Mouse (Mus musculus): ENCODE results near the gene Slc25a13. TPM values are rescaled to one million over a fixed set of nuclear protein-coding genes. Genes with fewer than 3 reads are reported as not detected.
"Not testable (repeated sequence)": the region's sequence is repeated elsewhere in the genome, so short reads cannot be mapped to it uniquely, and the experiment has no call there.

The Slc25a13 gene
- polyA plus RNA-seq, 1 experiment from 2014 or later = 19.1 TPM

GRCm38 (mm10) chr6:6198056-6198455 is 18.9 kb downstream of the Slc25a13 start:
- not testable (repeated sequence) for H3K4me3 ChIP-seq, H3K36me3 ChIP-seq
- WGBS = 91% methylated on average over 3 of the region's 3 CpGs

GRCm38 (mm10) chr6:6197339-6197738 is 19.6 kb downstream of the Slc25a13 start:
- ATAC-seq (ENCODE audit: low FRiP score) = no peak
- Histone ChIP-seq H3K4me2 (replicated peaks) (no peak overlapping the region), H3K4me3 (no peak overlapping the region), H3K4me1 (no peaks in the 10 kb centered on the region), H3K27me3 (no peaks in the 10 kb centered on the region), H3K27ac (no peak overlapping the region), H3K9me3 (replicated peaks) (no peaks in the 10 kb centered on the region), H3K36me3 (no peaks in the 10 kb centered on the region), H3K9ac (no peak overlapping the region)
- 86% methylated on average over 6 of the region's 6 CpGs for WGBS

More at GRCm38 (mm10) chr6:6198056-6198455, 18.9 kb downstream of the Slc25a13 start:
- ATAC-seq (ENCODE audit: low FRiP score); H3K27me3 ChIP-seq; H3K9ac ChIP-seq; H3K4me2 ChIP-seq (replicated peaks); H3K27ac ChIP-seq; H3K9me3 ChIP-seq (replicated peaks); H3K4me1 ChIP-seq: not testable (repeated sequence)

GRCm38 (mm10) chr6:6196527-6196926 is 20.4 kb downstream of the Slc25a13 start:
- no peaks in the 10 kb centered on the region for H3K27me3 ChIP-seq
- no peak overlapping the region for H3K4me3 ChIP-seq
- no peaks in the 10 kb centered on the region for H3K4me1 ChIP-seq
- H3K4me2 ChIP-seq (replicated peaks) = no peak overlapping the region
- H3K9ac ChIP-seq = no peak overlapping the region
- 82% methylated on average over 4 of the region's 4 CpGs for WGBS
- no peak overlapping the region for H3K27ac ChIP-seq
- H3K9me3 ChIP-seq (replicated peaks) = no peaks in the 10 kb centered on the region
- no peak for ATAC-seq (ENCODE audit: low FRiP score)
- H3K36me3 ChIP-seq = no peaks in the 10 kb centered on the region

- no peak for ATAC-seq (ENCODE audit: low FRiP score)
- 94% methylated on average over 6 of the region's 6 CpGs for WGBS
- Histone ChIP-seq H3K4me3 (no peak overlapping the region), H3K4me1 (no peaks in the 10 kb centered on the region), H3K36me3 (no peaks in the 10 kb centered on the region), H3K9ac (no peak overlapping the region), H3K27me3 (no peaks in the 10 kb centered on the region), H3K4me2 (replicated peaks) (no peak overlapping the region), H3K27ac (no peak overlapping the region), H3K9me3 (replicated peaks) (no peaks in the 10 kb centered on the region)
Measured at GRCm38 (mm10) chr6:6194831-6195230, 22.1 kb downstream of the Slc25a13 start.

GRCm38 (mm10) chr6:6193906-6194305 is 23.1 kb downstream of the Slc25a13 start:
- Histone ChIP-seq H3K27me3 (no peaks in the 10 kb centered on the region), H3K36me3 (no peaks in the 10 kb centered on the region), H3K9me3 (replicated peaks) (no peaks in the 10 kb centered on the region), H3K9ac (no peak overlapping the region), H3K4me3 (no peak overlapping the region), H3K4me1 (no peaks in the 10 kb centered on the region), H3K4me2 (replicated peaks) (no peak overlapping the region), H3K27ac (no peak overlapping the region)
- ATAC-seq (ENCODE audit: low FRiP score) = no peak
- 92% methylated on average over 13 of the region's 13 CpGs for WGBS

- H3K4me1 ChIP-seq = no peaks in the 10 kb centered on the region
- H3K4me2 ChIP-seq (replicated peaks) = no peak overlapping the region
- H3K36me3 ChIP-seq = no peaks in the 10 kb centered on the region
- no peak for ATAC-seq (ENCODE audit: low FRiP score)
- no peak overlapping the region for H3K27ac ChIP-seq
- no peaks in the 10 kb centered on the region for H3K9me3 ChIP-seq (replicated peaks)
- H3K9ac ChIP-seq = no peak overlapping the region
- no peaks in the 10 kb centered on the region for H3K27me3 ChIP-seq
- WGBS = 81% methylated on average over 7 of the region's 7 CpGs
- H3K4me3 ChIP-seq = no peak overlapping the region
Measured at GRCm38 (mm10) chr6:6192413-6192812, 24.6 kb downstream of the Slc25a13 start.

- no peak overlapping the region for H3K9ac ChIP-seq
- no peak overlapping the region for H3K4me2 ChIP-seq (replicated peaks)
- no peak overlapping the region for H3K27ac ChIP-seq
- no peaks in the 10 kb centered on the region for H3K4me1 ChIP-seq
- no peaks in the 10 kb centered on the region for H3K36me3 ChIP-seq
- no peaks in the 10 kb centered on the region for H3K9me3 ChIP-seq (replicated peaks)
- no peak overlapping the region for H3K4me3 ChIP-seq
- H3K27me3 ChIP-seq = no peaks in the 10 kb centered on the region
- no peak for ATAC-seq (ENCODE audit: low FRiP score)
- 74% methylated on average over 8 of the region's 8 CpGs for WGBS
Measured at GRCm38 (mm10) chr6:6191596-6192337, 25.2 kb downstream of the Slc25a13 start.

- Histone ChIP-seq H3K9me3 (replicated peaks) (no peaks in the 10 kb centered on the region), H3K27me3 (no peaks in the 10 kb centered on the region), H3K9ac (no peak overlapping the region), H3K27ac (no peak overlapping the region), H3K4me1 (no peaks in the 10 kb centered on the region), H3K36me3 (no peaks in the 10 kb centered on the region), H3K4me2 (replicated peaks) (no peak overlapping the region), H3K4me3 (no peak overlapping the region)
- 85% methylated on average over 6 of the region's 6 CpGs for WGBS
- no peak for ATAC-seq (ENCODE audit: low FRiP score)
Measured at GRCm38 (mm10) chr6:6188970-6189369, 28.0 kb downstream of the Slc25a13 start.

GRCm38 (mm10) chr6:6186468-6186867 is 30.5 kb downstream of the Slc25a13 start:
- H3K36me3 ChIP-seq = no peaks in the 10 kb centered on the region
- no peak overlapping the region for H3K4me2 ChIP-seq (replicated peaks)
- no peak overlapping the region for H3K4me3 ChIP-seq
- no peaks in the 10 kb centered on the region for H3K9me3 ChIP-seq (replicated peaks)
- 89% methylated on average over 4 of the region's 4 CpGs for WGBS
- no peaks in the 10 kb centered on the region for H3K27me3 ChIP-seq
- no peak for ATAC-seq (ENCODE audit: low FRiP score)
- H3K9ac ChIP-seq = no peak overlapping the region
- no peak overlapping the region for H3K27ac ChIP-seq
- H3K4me1 ChIP-seq = no peaks in the 10 kb centered on the region; the same call in 1 of the 2 replicates

- Histone ChIP-seq H3K9ac (no peak overlapping the region), H3K27me3 (no peaks in the 10 kb centered on the region), H3K4me2 (replicated peaks) (no peak overlapping the region), H3K4me1 (no peaks in the 10 kb centered on the region; the same call in 1 of the 2 replicates), H3K4me3 (no peak overlapping the region), H3K9me3 (replicated peaks) (no peaks in the 10 kb centered on the region), H3K36me3 (no peaks in the 10 kb centered on the region), H3K27ac (no peak overlapping the region)
- 89% methylated on average over 3 of the region's 3 CpGs for WGBS
- ATAC-seq (ENCODE audit: low FRiP score) = no peak
Measured at GRCm38 (mm10) chr6:6185735-6186068, 31.3 kb downstream of the Slc25a13 start.

GRCm38 (mm10) chr6:6184921-6185734 is 31.8 kb downstream of the Slc25a13 start:
- no peak for ATAC-seq (ENCODE audit: low FRiP score)
- no peak overlapping the region for H3K9ac ChIP-seq
- no peak overlapping the region for H3K27ac ChIP-seq
- no peaks in the 10 kb centered on the region for H3K27me3 ChIP-seq
- H3K4me1 ChIP-seq = no peaks in the 10 kb centered on the region; the same call in 1 of the 2 replicates
- H3K4me3 ChIP-seq = no peak overlapping the region
- WGBS = 80% methylated on average over 7 of the region's 7 CpGs
- no peak overlapping the region for H3K4me2 ChIP-seq (replicated peaks)
- H3K36me3 ChIP-seq = no peaks in the 10 kb centered on the region
- no peaks in the 10 kb centered on the region for H3K9me3 ChIP-seq (replicated peaks)

GRCm38 (mm10) chr6:6183601-6184000 is 33.4 kb downstream of the Slc25a13 start:
- H3K27me3 ChIP-seq = no peaks in the 10 kb centered on the region
- H3K4me3 ChIP-seq = no peak overlapping the region
- no peaks in the 10 kb centered on the region for H3K36me3 ChIP-seq
- WGBS = 66% methylated on average over 8 of the region's 8 CpGs
- no peaks in the 10 kb centered on the region; the same call in 1 of the 2 replicates for H3K4me1 ChIP-seq
- no peak overlapping the region for H3K4me2 ChIP-seq (replicated peaks)
- no peak for ATAC-seq (ENCODE audit: low FRiP score)
- H3K9me3 ChIP-seq (replicated peaks) = no peaks in the 10 kb centered on the region
- H3K9ac ChIP-seq = no peak overlapping the region
- H3K27ac ChIP-seq = no peak overlapping the region
